Mouse (Mus musculus) CH12.LX (cell line): ENCODE measurements at regions not wholly inside any gene's neighbourhood (a gene's known extent, or its start where the extent isn't known, plus 50 kb on each side); places are given as distances from the start of the nearest gene placed in this dataset.

Experiments used
- DNase-seq: peaks from one replicate; pipeline ENCODE4 v3.0.0-alpha.2; 2013; ENCODE audit errors: extremely low read depth
- H3K27ac ChIP-seq: 2 replicates; pipeline ENCODE4 v1.5.1; 2012; ENCODE audit warnings: low read depth, mild to moderate bottlenecking, control low read depth, moderate library complexity; ENCODE audit not compliant: insufficient read depth
- H3K27me3 ChIP-seq: replicated peaks from 2 replicates; pipeline ENCODE3; 2012; ENCODE audit warnings: inconsistent platforms
- H3K36me3 ChIP-seq, 2 experiments: replicated peaks in 1 of 2; 2 replicates each; pipeline versions ENCODE3 to v1.6.1; 2012; ENCODE audit warnings: inconsistent platforms in 1 of 2, low read length in 1 of 2, mild to moderate bottlenecking in 1 of 2, mixed read lengths in 1 of 2, moderate library complexity in 1 of 2; ENCODE audit not compliant: control insufficient read depth in 1 of 2, insufficient read depth in 1 of 2
- H3K4me1 ChIP-seq, 2 experiments: 2 replicates each; pipeline ENCODE4 v1.6.1; 2012; ENCODE audit warnings: inconsistent platforms in 1 of 2, moderate library complexity in 1 of 2; ENCODE audit not compliant: insufficient read depth in 2 of 2, control insufficient read depth in 1 of 2
- H3K4me2 ChIP-seq: 2 replicates; pipeline ENCODE4 v1.6.1; 2012; ENCODE audit warnings: low read depth, mild to moderate bottlenecking, control low read depth; ENCODE audit not compliant: poor library complexity, insufficient read depth, severe bottlenecking
- H3K4me3 ChIP-seq, 3 experiments: fragments of 150-350 bp in 1 of 3; sonication (generic) in 1 of 3; replicated peaks in 1 of 3; 2 replicates each; pipeline versions ENCODE3 to v1.5.1; 2011 to 2012; ENCODE audit warnings: low read depth in 2 of 3, low read length in 2 of 3, mild to moderate bottlenecking in 2 of 3, moderate library complexity in 2 of 3, control low read depth in 1 of 3, improper control_type of control experiment in 1 of 3, inconsistent platforms in 1 of 3, mixed read lengths in 1 of 3; ENCODE audit not compliant: poor library complexity in 1 of 3
- H3K79me2 ChIP-seq: replicated peaks from 2 replicates; pipeline ENCODE4 v1.6.1; 2012; ENCODE audit warnings: mild to moderate bottlenecking, moderate library complexity; ENCODE audit not compliant: control insufficient read depth, poor library complexity, insufficient read depth, severe bottlenecking; ENCODE audit errors: extremely low read depth
- H3K9ac ChIP-seq: 2 replicates; pipeline ENCODE4 v1.6.1; 2012; ENCODE audit warnings: low read depth, mild to moderate bottlenecking, control low read depth, moderate library complexity; ENCODE audit not compliant: insufficient read depth
- H3K9me3 ChIP-seq: replicated peaks from 2 replicates; pipeline ENCODE3; 2012; ENCODE audit warnings: low read length, inconsistent platforms, mixed read lengths
- CHD2 ChIP-seq: IDR thresholded peaks from 2 replicates; pipeline ENCODE4 v1.6.1; 2011; ENCODE audit warnings: low read length, improper control_type of control experiment
- E2F4 ChIP-seq: IDR thresholded peaks from 2 replicates; pipeline ENCODE4 v1.6.1; 2011; ENCODE audit warnings: low read depth, low read length, improper control_type of control experiment; ENCODE audit not compliant: insufficient replicate concordance
- ELF1 ChIP-seq: IDR thresholded peaks from 2 replicates; pipeline ENCODE4 v1.6.1; 2014; ENCODE audit warnings: low read depth, mild to moderate bottlenecking, inconsistent platforms, low read length, improper control_type of control experiment
- EP300 ChIP-seq: IDR thresholded peaks from 2 replicates; pipeline ENCODE4 v1.6.1; 2011; ENCODE audit warnings: low read length, improper control_type of control experiment
- ETS1 ChIP-seq: conservative IDR thresholded peaks from 2 replicates; pipeline ENCODE4 v1.6.1; 2012; ENCODE audit warnings: low read depth, mild to moderate bottlenecking, inconsistent platforms, low read length, improper control_type of control experiment, moderate library complexity
- GABPA ChIP-seq: IDR thresholded peaks from 2 replicates; pipeline ENCODE4 v1.6.1; 2012; ENCODE audit warnings: low read depth, low read length, improper control_type of control experiment, inconsistent platforms; ENCODE audit not compliant: insufficient replicate concordance
- IRF4 ChIP-seq: IDR thresholded peaks from 2 replicates; pipeline ENCODE4 v1.6.1; 2014; ENCODE audit warnings: low read depth, mild to moderate bottlenecking, inconsistent platforms, low read length, improper control_type of control experiment
- JUN ChIP-seq: IDR thresholded peaks from 2 replicates; pipeline ENCODE4 v1.6.1; 2011; ENCODE audit warnings: low read depth, mild to moderate bottlenecking, low read length, improper control_type of control experiment, moderate library complexity; ENCODE audit not compliant: insufficient read depth
- JUND ChIP-seq: conservative IDR thresholded peaks from 2 replicates; pipeline ENCODE4 v1.6.1; 2011; ENCODE audit warnings: low read depth, low read length, improper control_type of control experiment
- KAT2A ChIP-seq: IDR thresholded peaks from 2 replicates; pipeline ENCODE4 v1.6.1; 2012; ENCODE audit warnings: low read length, improper control_type of control experiment, inconsistent platforms; ENCODE audit not compliant: insufficient replicate concordance
- MAFK ChIP-seq: IDR thresholded peaks from 2 replicates; pipeline ENCODE4 v1.6.1; 2011; ENCODE audit warnings: low read length, improper control_type of control experiment; ENCODE audit not compliant: insufficient replicate concordance
- MAX ChIP-seq: IDR thresholded peaks from 2 replicates; pipeline ENCODE4 v1.6.1; 2011; ENCODE audit warnings: low read length, improper control_type of control experiment
- MAZ ChIP-seq: IDR thresholded peaks from 2 replicates; pipeline ENCODE4 v1.6.1; 2012; ENCODE audit warnings: low read depth, mild to moderate bottlenecking, inconsistent platforms, low read length, improper control_type of control experiment, moderate library complexity
- MEF2A ChIP-seq: IDR thresholded peaks from 2 replicates; pipeline ENCODE4 v1.6.1; 2014; ENCODE audit warnings: low read depth, mild to moderate bottlenecking, inconsistent platforms, low read length, improper control_type of control experiment, borderline replicate concordance
- MYC ChIP-seq: IDR thresholded peaks from 2 replicates; pipeline ENCODE4 v1.6.1; 2011; ENCODE audit warnings: low read depth, mild to moderate bottlenecking, improper control_type of control experiment, low read length
- NELFE ChIP-seq: IDR thresholded peaks from 2 replicates; pipeline ENCODE4 v1.6.1; 2011; ENCODE audit warnings: low read depth, low read length, improper control_type of control experiment
- NRF1 ChIP-seq: IDR thresholded peaks from 2 replicates; pipeline ENCODE4 v1.6.1; 2014; ENCODE audit warnings: low read depth, mild to moderate bottlenecking, inconsistent platforms, low read length, improper control_type of control experiment, moderate library complexity
- PAX5 ChIP-seq: IDR thresholded peaks from 2 replicates; pipeline ENCODE4 v1.6.1; 2012; ENCODE audit warnings: low read length, inconsistent platforms, mixed read lengths
- POLR2A ChIP-seq: IDR thresholded peaks from 2 replicates; pipeline ENCODE4 v1.6.1; 2011; ENCODE audit warnings: low read depth, mild to moderate bottlenecking, improper control_type of control experiment, low read length
- POLR2AphosphoS2 ChIP-seq: IDR thresholded peaks from 2 replicates; pipeline ENCODE4 v1.6.1; 2011; ENCODE audit warnings: low read depth, low read length, improper control_type of control experiment
- RCOR1 ChIP-seq: conservative IDR thresholded peaks from 2 replicates; pipeline ENCODE4 v1.6.1; 2012; ENCODE audit warnings: low read depth, mild to moderate bottlenecking, inconsistent platforms, low read length, improper control_type of control experiment
- SMC3 ChIP-seq: IDR thresholded peaks from 2 replicates; pipeline ENCODE4 v1.6.1; 2011; ENCODE audit warnings: low read depth, low read length, improper control_type of control experiment
- UBTF ChIP-seq: IDR thresholded peaks from 2 replicates; pipeline ENCODE4 v1.6.1; 2012; ENCODE audit warnings: low read depth, mild to moderate bottlenecking, inconsistent platforms, low read length, improper control_type of control experiment, moderate library complexity
- USF1 ChIP-seq: IDR thresholded peaks from 2 replicates; pipeline ENCODE4 v1.6.1; 2014; ENCODE audit warnings: low read depth, mild to moderate bottlenecking, inconsistent platforms, low read length, improper control_type of control experiment
- ZNF384 ChIP-seq: IDR thresholded peaks from 2 replicates; pipeline ENCODE4 v1.6.1; 2012; ENCODE audit warnings: low read depth, low read length, improper control_type of control experiment, inconsistent platforms
- dilution Hi-C: fragments of 300-500 bp; cut with MboI; formaldehyde crosslinking; loops from 2 replicates; pipeline ENCODE4 v1.14.3; 2020; ENCODE audit warnings: low sequenced_read_pairs; ENCODE audit not compliant: extremely low pct_unique_long_range_greater_than_20kb, extremely low pct_ligation_motif_present
- in situ Hi-C: fragments of 300-500 bp; cut with MboI; formaldehyde crosslinking; loops from 3 replicates; pipeline ENCODE4 v1.14.3; 2019; ENCODE audit warnings: low sequenced_read_pairs, low pct_ligation_motif_present, low pct_unique_long_range_greater_than_20kb, mixed read lengths

- H3K9ac ChIP-seq, result no peak overlapping the region
- peaks cover 8% of the 10 kb centered on the region for H3K27me3 ChIP-seq
- no peak for DNase-seq
- no peaks in the 10 kb centered on the region for H3K4me1 ChIP-seq
- no peaks in the 10 kb centered on the region for H3K79me2 ChIP-seq
- H3K27ac ChIP-seq, result no peak overlapping the region
- no peak overlapping the region for H3K4me3 ChIP-seq
- H3K4me2 ChIP-seq, result no peak overlapping the region
- dilution Hi-C loops (no loop called here), in situ Hi-C loops (no loop called here)
- H3K9me3 ChIP-seq, result no peaks in the 10 kb centered on the region
- TF ChIP-seq E2F4, result no peak
- TF ChIP-seq PAX5, result no peak
- no peak for TF ChIP-seq IRF4
- no peak for TF ChIP-seq UBTF
- TF ChIP-seq MAFK, result no peak
- no peak for TF ChIP-seq ETS1
- TF ChIP-seq MEF2A, result no peak
- TF ChIP-seq EP300, result no peak
- no peak for TF ChIP-seq SMC3
- no peak for TF ChIP-seq POLR2AphosphoS2
- no peak for TF ChIP-seq ELF1
- no peak for TF ChIP-seq MYC
- no peak for TF ChIP-seq USF1
- no peak for TF ChIP-seq RCOR1
- no peak for TF ChIP-seq MAX
- TF ChIP-seq POLR2A, result no peak
- TF ChIP-seq CHD2, result no peak
- TF ChIP-seq KAT2A, result no peak
- no peak for TF ChIP-seq NRF1
- no peak for TF ChIP-seq ZNF384
- H3K36me3 ChIP-seq, result no peaks in the 10 kb centered on the region
These were observed 103.5 kb upstream of the Bcl6 start for GRCm38 (mm10) chr16:24092136-24092535.

GRCm38 (mm10) chr16:24090981-24091380 lies 102.3 kb upstream of the Bcl6 start:
- Histone ChIP-seq H3K79me2 (no peaks in the 10 kb centered on the region), H3K27ac (no peak overlapping the region), H3K27me3 (peaks cover 9% of the 10 kb centered on the region), H3K9ac (no peak overlapping the region), H3K9me3 (no peaks in the 10 kb centered on the region), H3K36me3 (no peaks in the 10 kb centered on the region), H3K4me2 (no peak overlapping the region), H3K4me3 (no peak overlapping the region), H3K4me1 (no peaks in the 10 kb centered on the region)
- TF ChIP-seq KAT2A (no peak), IRF4 (no peak), CHD2 (no peak), MAZ (no peak), E2F4 (no peak), NELFE (no peak), GABPA (no peak), JUND (no peak), JUN (no peak)
- dilution Hi-C loops, result no loop called here
- no peak for DNase-seq
- in situ Hi-C loops, result no loop called here
